Mouse (Mus musculus): ENCODE results near the gene Nceh1. TPM values are rescaled to one million over a fixed set of nuclear protein-coding genes. Genes with fewer than 3 reads are reported as not detected.
"Not testable (repeated sequence)": the region's sequence is repeated elsewhere in the genome, so short reads cannot be mapped to it uniquely, and the experiment has no call there.

Nceh1 gene
- polyA plus RNA-seq, 1 experiment from 2014 or later: 11.4 TPM

GRCm38 (mm10) chr3:27288909-27289308, 106.1 kb downstream of the Nceh1 start:
- H3K4me2 ChIP-seq: no peak overlapping the region
- no peaks in the 10 kb centered on the region for H3K27me3 ChIP-seq (ENCODE audit: control insufficient read depth, insufficient read depth, low read length)
- ATAC-seq (replicated peaks; ENCODE audit: insufficient number of reproducible peaks, low FRiP score, low TSS enrichment): no peak

GRCm38 (mm10) chr3:27290285-27290684, 107.5 kb downstream of the Nceh1 start:
- no peak overlapping the region for H3K9ac ChIP-seq (ENCODE audit: low read depth, low read length)

More at GRCm38 (mm10) chr3:27288909-27289308, 106.1 kb downstream of the Nceh1 start:
- WGBS (ENCODE audit: insufficient replicate concordance): 48% methylated on average over 8 of the region's 8 CpGs
- H3K9ac ChIP-seq (ENCODE audit: low read depth, low read length): no peak overlapping the region
- no peaks in the 10 kb centered on the region for H3K9me3 ChIP-seq (replicated peaks; ENCODE audit: control insufficient read depth, low read length)
- H3K27ac ChIP-seq (ENCODE audit: low read depth, low read length): no peak overlapping the region
- no peak overlapping the region for H3K4me3 ChIP-seq (ENCODE audit: low read depth, low read length)
- H3K36me3 ChIP-seq (ENCODE audit: control insufficient read depth, insufficient read depth, low read length): no peaks in the 10 kb centered on the region
- H3K4me1 ChIP-seq (ENCODE audit: control insufficient read depth, insufficient read depth, low read length): no peaks in the 10 kb centered on the region

GRCm38 (mm10) chr3:27290945-27291344, 108.2 kb downstream of the Nceh1 start:
- H3K9me3 ChIP-seq (replicated peaks; ENCODE audit: control insufficient read depth, low read length); H3K4me3 ChIP-seq (ENCODE audit: low read depth, low read length); H3K27ac ChIP-seq (ENCODE audit: low read depth, low read length); H3K36me3 ChIP-seq (ENCODE audit: control insufficient read depth, insufficient read depth, low read length); H3K4me2 ChIP-seq; ATAC-seq (replicated peaks; ENCODE audit: insufficient number of reproducible peaks, low FRiP score, low TSS enrichment); H3K27me3 ChIP-seq (ENCODE audit: control insufficient read depth, insufficient read depth, low read length); H3K9ac ChIP-seq (ENCODE audit: low read depth, low read length); H3K4me1 ChIP-seq (ENCODE audit: control insufficient read depth, insufficient read depth, low read length): not testable (repeated sequence)
- 82% methylated on average over 5 of the region's 5 CpGs for WGBS (ENCODE audit: insufficient replicate concordance)

More at GRCm38 (mm10) chr3:27290285-27290684, 107.5 kb downstream of the Nceh1 start:
- H3K9me3 ChIP-seq (replicated peaks; ENCODE audit: control insufficient read depth, low read length): no peaks in the 10 kb centered on the region
- H3K27ac ChIP-seq (ENCODE audit: low read depth, low read length): no peak overlapping the region
- no peaks in the 10 kb centered on the region for H3K36me3 ChIP-seq (ENCODE audit: control insufficient read depth, insufficient read depth, low read length)
- no peak overlapping the region for H3K4me3 ChIP-seq (ENCODE audit: low read depth, low read length)
- 84% methylated on average over 5 of the region's 5 CpGs for WGBS (ENCODE audit: insufficient replicate concordance)
- H3K4me1 ChIP-seq (ENCODE audit: control insufficient read depth, insufficient read depth, low read length): no peaks in the 10 kb centered on the region
- H3K4me2 ChIP-seq: no peak overlapping the region
- no peak for ATAC-seq (replicated peaks; ENCODE audit: insufficient number of reproducible peaks, low FRiP score, low TSS enrichment)
- H3K27me3 ChIP-seq (ENCODE audit: control insufficient read depth, insufficient read depth, low read length): no peaks in the 10 kb centered on the region

GRCm38 (mm10) chr3:27291411-27291810, 108.6 kb downstream of the Nceh1 start:
- not testable (repeated sequence) for H3K9me3 ChIP-seq (replicated peaks; ENCODE audit: control insufficient read depth, low read length); H3K4me1 ChIP-seq (ENCODE audit: control insufficient read depth, insufficient read depth, low read length); ATAC-seq (replicated peaks; ENCODE audit: insufficient number of reproducible peaks, low FRiP score, low TSS enrichment); H3K9ac ChIP-seq (ENCODE audit: low read depth, low read length); H3K27me3 ChIP-seq (ENCODE audit: control insufficient read depth, insufficient read depth, low read length); H3K36me3 ChIP-seq (ENCODE audit: control insufficient read depth, insufficient read depth, low read length); H3K27ac ChIP-seq (ENCODE audit: low read depth, low read length); H3K4me3 ChIP-seq (ENCODE audit: low read depth, low read length); H3K4me2 ChIP-seq
- 76% methylated on average over 4 of the region's 4 CpGs for WGBS (ENCODE audit: insufficient replicate concordance)

- H3K9ac ChIP-seq (ENCODE audit: low read depth, low read length): no peak overlapping the region
- H3K36me3 ChIP-seq (ENCODE audit: control insufficient read depth, insufficient read depth, low read length): no peaks in the 10 kb centered on the region
- H3K4me2 ChIP-seq: no peak overlapping the region
- no peaks in the 10 kb centered on the region for H3K9me3 ChIP-seq (replicated peaks; ENCODE audit: control insufficient read depth, low read length)
- ATAC-seq (replicated peaks; ENCODE audit: insufficient number of reproducible peaks, low FRiP score, low TSS enrichment): no peak
- no peak overlapping the region for H3K27ac ChIP-seq (ENCODE audit: low read depth, low read length)
- H3K4me1 ChIP-seq (ENCODE audit: control insufficient read depth, insufficient read depth, low read length): no peaks in the 10 kb centered on the region
- H3K27me3 ChIP-seq (ENCODE audit: control insufficient read depth, insufficient read depth, low read length): no peaks in the 10 kb centered on the region
- no peak overlapping the region for H3K4me3 ChIP-seq (ENCODE audit: low read depth, low read length)
- 64% methylated on average over 7 of the region's 7 CpGs for WGBS (ENCODE audit: insufficient replicate concordance)
Observed at GRCm38 (mm10) chr3:27293645-27294385, 111.0 kb downstream of the Nceh1 start.

GRCm38 (mm10) chr3:27300451-27300850, 117.7 kb downstream of the Nceh1 start:
- no peak overlapping the region for H3K27ac ChIP-seq (ENCODE audit: low read depth, low read length)
- no peak for ATAC-seq (replicated peaks; ENCODE audit: insufficient number of reproducible peaks, low FRiP score, low TSS enrichment)
- H3K4me3 ChIP-seq (ENCODE audit: low read depth, low read length): no peak overlapping the region
- WGBS (ENCODE audit: insufficient replicate concordance): 79% methylated on average over 4 of the region's 4 CpGs
- no peaks in the 10 kb centered on the region for H3K9me3 ChIP-seq (replicated peaks; ENCODE audit: control insufficient read depth, low read length)
- H3K36me3 ChIP-seq (ENCODE audit: control insufficient read depth, insufficient read depth, low read length): no peaks in the 10 kb centered on the region
- H3K4me1 ChIP-seq (ENCODE audit: control insufficient read depth, insufficient read depth, low read length): no peaks in the 10 kb centered on the region
- no peak overlapping the region for H3K4me2 ChIP-seq
- no peak overlapping the region for H3K9ac ChIP-seq (ENCODE audit: low read depth, low read length)
- H3K27me3 ChIP-seq (ENCODE audit: control insufficient read depth, insufficient read depth, low read length): no peaks in the 10 kb centered on the region

GRCm38 (mm10) chr3:27302339-27303022, 119.7 kb downstream of the Nceh1 start:
- no peaks in the 10 kb centered on the region for H3K9me3 ChIP-seq (replicated peaks; ENCODE audit: control insufficient read depth, low read length)
- no peak overlapping the region for H3K9ac ChIP-seq (ENCODE audit: low read depth, low read length)
- 73% methylated on average over 9 of the region's 9 CpGs for WGBS (ENCODE audit: insufficient replicate concordance)
- H3K4me2 ChIP-seq: no peak overlapping the region
- no peak overlapping the region for H3K4me3 ChIP-seq (ENCODE audit: low read depth, low read length)
- no peak for ATAC-seq (replicated peaks; ENCODE audit: insufficient number of reproducible peaks, low FRiP score, low TSS enrichment)
- H3K4me1 ChIP-seq (ENCODE audit: control insufficient read depth, insufficient read depth, low read length): no peaks in the 10 kb centered on the region
- H3K36me3 ChIP-seq (ENCODE audit: control insufficient read depth, insufficient read depth, low read length): no peaks in the 10 kb centered on the region
- H3K27me3 ChIP-seq (ENCODE audit: control insufficient read depth, insufficient read depth, low read length): no peaks in the 10 kb centered on the region
- H3K27ac ChIP-seq (ENCODE audit: low read depth, low read length): no peak overlapping the region

GRCm38 (mm10) chr3:27306815-27307214, 124.0 kb downstream of the Nceh1 start:
- no peak overlapping the region for H3K27ac ChIP-seq (ENCODE audit: low read depth, low read length)
- no peak overlapping the region for H3K4me3 ChIP-seq (ENCODE audit: low read depth, low read length)
- no peaks in the 10 kb centered on the region for H3K27me3 ChIP-seq (ENCODE audit: control insufficient read depth, insufficient read depth, low read length)
- H3K9ac ChIP-seq (ENCODE audit: low read depth, low read length): no peak overlapping the region
- no peaks in the 10 kb centered on the region for H3K36me3 ChIP-seq (ENCODE audit: control insufficient read depth, insufficient read depth, low read length)
- no peaks in the 10 kb centered on the region for H3K9me3 ChIP-seq (replicated peaks; ENCODE audit: control insufficient read depth, low read length)
- 76% methylated on average over 10 of the region's 10 CpGs for WGBS (ENCODE audit: insufficient replicate concordance)
- H3K4me2 ChIP-seq: no peak overlapping the region
- ATAC-seq (replicated peaks; ENCODE audit: insufficient number of reproducible peaks, low FRiP score, low TSS enrichment): no peak
- no peaks in the 10 kb centered on the region for H3K4me1 ChIP-seq (ENCODE audit: control insufficient read depth, insufficient read depth, low read length)
